Mouse (Mus musculus) inflammation-experienced regulatory T-cells, adult 16 weeks (primary cell): ENCODE results near the gene Rdh14. TPM values are rescaled to one million over a fixed set of nuclear protein-coding genes. Genes with fewer than 3 reads are reported as not detected.

Source experiments
- polyA plus RNA-seq: library from polyadenylated mRNA; unstranded; fragments of 100-300 nt; shearing (Covaris generic); gene quantifications from one replicate; pipeline ENCODE4 v1.2.1, GENCODE M21; 2017

Gene Rdh14
- 24.5 TPM for polyA plus RNA-seq

GRCm38 (mm10) chr12:10390671-10391441 lies at the start of gene Rdh14:
TSS of gene Rdh14 (plus strand) at chr12:10390772.

GRCm38 (mm10) chr12:10369673-10370072 lies 20.9 kb upstream of the Rdh14 start, which contains the start of gene Nt5c1b:
TSS of gene Nt5c1b (plus strand) at chr12:10369973.

Other genes with a start within 250 kb of the Rdh14 start
- not detected for gene Nt5c1b, start 20.8 kb upstream of the Rdh14 start, polyA plus RNA-seq